Mouse (Mus musculus): ENCODE results near the gene Caskin2.
"Not testable (repeated sequence)": the region's sequence is repeated elsewhere in the genome, so short reads cannot be mapped to it uniquely, and the experiment has no call there.

Caskin2 gene

GRCm38 (mm10) chr11:115765103-115765606, 48.3 kb downstream of the Caskin2 start, which contains the start of gene Tmem94:
Gene Tmem94, plus strand, starts transcription at chr11:115765433.
- DNase-seq (ENCODE audit: low read depth, low spot score), result peak; percentile 99

- no peak for DNase-seq (ENCODE audit: low read depth, low spot score)
These were observed 48.7 kb downstream of the Caskin2 start for GRCm38 (mm10) chr11:115764698-115765097.

GRCm38 (mm10) chr11:115762176-115762575, 51.3 kb downstream of the Caskin2 start:
- DNase-seq (ENCODE audit: low read depth, low spot score), result not testable (repeated sequence)

GRCm38 (mm10) chr11:115753485-115753884, 60.0 kb downstream of the Caskin2 start:
- DNase-seq (ENCODE audit: low read depth, low spot score), result peak; percentile 1

- no peak for DNase-seq (ENCODE audit: low read depth, low spot score)
These were observed 60.8 kb downstream of the Caskin2 start for GRCm38 (mm10) chr11:115752653-115753052.

GRCm38 (mm10) chr11:115751725-115752124, 61.7 kb downstream of the Caskin2 start:
- no peak for DNase-seq (ENCODE audit: low read depth, low spot score)

- DNase-seq (ENCODE audit: low read depth, low spot score), result no peak
These were observed 63.6 kb downstream of the Caskin2 start for GRCm38 (mm10) chr11:115749834-115750233.
